Mouse (Mus musculus) embryonic facial prominence, embryonic 10.5 days (tissue): Measurements from ENCODE around the gene Tmem33. TPM values are rescaled to one million over a fixed set of nuclear protein-coding genes. Genes with fewer than 3 reads are reported as not detected.

Experiments
- DNase-seq: peaks from one replicate; pipeline ENCODE4 v3.0.0-alpha.2; 2017; ENCODE audit warnings: low spot score
- H3K27ac ChIP-seq: fragments of 300-500 bp; sonication (generic); replicated peaks from 2 replicates; pipeline ENCODE4 v1.5.1; 2016; ENCODE audit warnings: mild to moderate bottlenecking
- H3K27me3 ChIP-seq: fragments of 300-500 bp; sonication (generic); replicated peaks from 2 replicates; pipeline ENCODE4 v1.6.1; 2016; ENCODE audit warnings: low read depth, mild to moderate bottlenecking; ENCODE audit not compliant: poor library complexity, severe bottlenecking
- H3K36me3 ChIP-seq: fragments of 300-500 bp; sonication (generic); replicated peaks from 2 replicates; pipeline ENCODE4 v1.6.1; 2016; ENCODE audit warnings: mild to moderate bottlenecking, moderate library complexity
- H3K4me1 ChIP-seq: fragments of 300-500 bp; sonication (generic); 2 replicates; pipeline ENCODE4 v1.6.1; 2016
- H3K4me3 ChIP-seq: fragments of 300-500 bp; sonication (generic); 2 replicates; pipeline ENCODE4 v1.5.1; 2016; ENCODE audit warnings: mild to moderate bottlenecking, moderate library complexity
- H3K9me3 ChIP-seq: fragments of 300-500 bp; sonication (generic); 2 replicates; pipeline ENCODE4 v1.6.1; 2016; ENCODE audit warnings: mild to moderate bottlenecking
- WGBS: fragments of 180-500 bp; shearing (Covaris S2); methylation state at CpG from one replicate; pipeline ENCODE4 v1.1.7; 2016; 5-methylcytosine and 5-hydroxymethylcytosine counted together
- polyA plus RNA-seq: library from polyadenylated mRNA; unstranded; fragments of >200 nt; fragmentation: Nextera tagmentation; extraction: Ambion mirVana; gene quantifications from 2 replicates; pipeline ENCODE4 v1.2.1, GENCODE M21; 2016

Gene Tmem33
- polyA plus RNA-seq, 1 experiment from 2014 or later = 106 TPM

DNA sequence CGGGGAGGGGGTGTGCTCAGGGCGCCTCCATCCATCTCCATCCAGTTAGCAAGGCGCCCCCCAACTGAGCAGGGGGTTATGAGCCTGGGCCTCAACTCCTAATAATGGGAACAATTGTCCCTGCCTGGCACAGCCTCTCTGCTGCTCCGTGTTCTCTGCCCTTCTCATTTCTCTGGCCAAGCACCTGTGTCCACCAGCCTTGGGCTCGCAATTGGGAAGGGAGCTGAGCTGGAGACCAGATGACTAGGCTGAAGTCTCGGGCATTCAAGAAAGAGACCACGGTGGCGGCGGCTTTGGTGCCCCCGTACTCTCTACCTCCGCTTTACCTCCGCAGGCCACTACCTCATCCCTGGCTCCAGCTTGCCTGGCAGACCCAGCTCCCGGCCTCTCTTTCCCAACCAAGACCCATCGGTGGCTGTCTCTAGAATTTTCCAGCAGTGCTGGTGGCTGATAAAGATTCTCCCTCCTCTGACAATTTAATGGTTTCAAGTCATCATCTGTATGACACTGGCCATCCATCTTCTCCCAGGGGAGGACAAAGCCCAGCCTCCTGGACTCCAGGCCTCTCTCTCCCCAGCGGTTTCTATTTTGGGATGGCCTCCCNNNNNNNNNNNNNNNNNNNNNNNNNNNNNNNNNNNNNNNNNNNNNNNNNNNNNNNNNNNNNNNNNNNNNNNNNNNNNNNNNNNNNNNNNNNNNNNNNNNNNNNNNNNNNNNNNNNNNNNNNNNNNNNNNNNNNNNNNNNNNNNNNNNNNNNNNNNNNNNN lies 32.5 kb upstream of the Tmem33 start:
- peak overlapping the region; percentile 16; the same call in 1 of the 2 replicates for H3K4me3 ChIP-seq
- H3K9me3 ChIP-seq = peaks cover 9% of the 10 kb centered on the region; the same call in 1 of the 2 replicates
- no peaks in the 10 kb centered on the region for H3K36me3 ChIP-seq
- H3K27me3 ChIP-seq = peaks cover 100% of the 10 kb centered on the region
- peaks cover 41% of the 10 kb centered on the region for H3K4me1 ChIP-seq
- peak; percentile 46 for DNase-seq
- H3K27ac ChIP-seq = no peak overlapping the region
- 1% methylated on average over 15 of the region's 15 CpGs for WGBS

GRCm38 (mm10) chr5:67234682-67235081 lies 25.7 kb upstream of the Tmem33 start:
- WGBS = 36% methylated on average over 4 of the region's 4 CpGs
- peaks cover 18% of the 10 kb centered on the region for H3K4me1 ChIP-seq

GRCm38 (mm10) chr5:67235462-67235861 lies 24.9 kb upstream of the Tmem33 start:
- WGBS = 62% methylated on average over 3 of the region's 3 CpGs
- Histone ChIP-seq H3K9me3 (no peaks in the 10 kb centered on the region), H3K4me1 (peaks cover 11% of the 10 kb centered on the region), H3K4me3 (no peak overlapping the region), H3K27me3 (peaks cover 74% of the 10 kb centered on the region), H3K36me3 (no peaks in the 10 kb centered on the region), H3K27ac (no peak overlapping the region)
- DNase-seq = no peak

More at GRCm38 (mm10) chr5:67234682-67235081, 25.7 kb upstream of the Tmem33 start:
- Histone ChIP-seq H3K4me3 (no peak overlapping the region), H3K36me3 (no peaks in the 10 kb centered on the region), H3K27ac (no peak overlapping the region), H3K9me3 (no peaks in the 10 kb centered on the region), H3K27me3 (peaks cover 74% of the 10 kb centered on the region)
- no peak for DNase-seq

- Histone ChIP-seq H3K27me3 (peaks cover 63% of the 10 kb centered on the region), H3K36me3 (no peaks in the 10 kb centered on the region), H3K9me3 (no peaks in the 10 kb centered on the region), H3K4me3 (no peak overlapping the region), H3K4me1 (0 out of 2 replicates have a peak, but pooled peaks cover 3% of the 10 kb centered on the region), H3K27ac (no peak overlapping the region)
- no peak for DNase-seq
- WGBS = 93% methylated on average over 3 of the region's 3 CpGs
These were observed 23.8 kb upstream of the Tmem33 start for GRCm38 (mm10) chr5:67236601-67237000.

DNA sequence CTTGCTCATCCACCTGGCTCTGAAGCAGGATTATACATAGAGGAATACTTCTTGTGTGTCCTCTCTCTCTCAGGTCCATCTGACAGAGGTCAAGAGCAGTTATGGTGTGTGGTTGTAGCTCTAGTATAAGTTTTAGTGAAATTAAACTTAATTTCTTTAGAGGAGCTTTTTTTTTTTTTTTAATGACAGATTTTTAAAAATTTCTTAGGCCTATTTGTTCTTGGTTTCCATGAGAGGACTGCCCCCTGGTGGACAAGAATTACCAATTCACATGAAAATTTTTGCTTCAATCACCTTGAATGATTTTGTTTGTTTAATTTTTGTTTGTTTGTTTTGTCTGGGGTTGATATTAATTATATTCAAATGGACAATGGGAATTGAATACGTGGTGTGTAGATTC lies 22.1 kb upstream of the Tmem33 start:
- H3K36me3 ChIP-seq = no peaks in the 10 kb centered on the region
- no peak for DNase-seq
- no peak overlapping the region for H3K4me3 ChIP-seq
- H3K4me1 ChIP-seq = 0 out of 2 replicates have a peak, but pooled peaks cover 3% of the 10 kb centered on the region
- no peak overlapping the region for H3K27ac ChIP-seq
- peaks cover 46% of the 10 kb centered on the region for H3K27me3 ChIP-seq
- 5% methylated on average over 1 of the region's 1 CpGs for WGBS
- H3K9me3 ChIP-seq = no peaks in the 10 kb centered on the region

- no peak overlapping the region for H3K4me3 ChIP-seq
- H3K9me3 ChIP-seq = no peaks in the 10 kb centered on the region
- no peaks in the 10 kb centered on the region for H3K4me1 ChIP-seq
- no peaks in the 10 kb centered on the region for H3K36me3 ChIP-seq
- H3K27me3 ChIP-seq = peaks cover 18% of the 10 kb centered on the region
- WGBS = 55% methylated on average over 6 of the region's 6 CpGs
- H3K27ac ChIP-seq = no peak overlapping the region
- DNase-seq = no peak
These were observed 18.7 kb upstream of the Tmem33 start for GRCm38 (mm10) chr5:67241713-67242112.

GRCm38 (mm10) chr5:67243231-67243630 lies 17.1 kb upstream of the Tmem33 start:
- DNase-seq = no peak
- 92% methylated on average over 5 of the region's 5 CpGs for WGBS

DNA sequence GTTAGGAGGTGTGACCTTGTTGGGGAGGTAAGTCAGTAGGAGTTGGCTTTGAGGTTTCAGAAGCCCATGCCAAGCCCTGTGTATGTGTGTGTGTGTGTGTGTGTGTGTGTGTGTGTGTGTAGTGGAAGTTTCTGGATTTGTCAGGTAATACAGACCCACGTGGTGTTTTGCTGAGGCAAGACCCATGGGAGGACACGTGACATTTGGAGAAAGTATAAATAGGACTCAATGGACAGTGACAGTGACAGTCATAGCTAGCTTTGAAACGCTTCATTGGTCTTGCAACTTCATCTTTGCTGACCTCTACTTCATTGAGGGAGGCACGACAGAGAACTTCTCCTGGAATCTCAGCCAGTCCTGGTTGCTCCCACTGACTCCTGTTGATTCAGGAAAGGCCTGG lies 8.1 kb upstream of the Tmem33 start:
- H3K9me3 ChIP-seq = no peaks in the 10 kb centered on the region
- H3K27me3 ChIP-seq = no peaks in the 10 kb centered on the region; the same call in 1 of the 2 replicates
- H3K27ac ChIP-seq = no peak overlapping the region
- WGBS = 76% methylated on average over 4 of the region's 4 CpGs
- no peak overlapping the region for H3K4me3 ChIP-seq
- no peak for DNase-seq
- H3K4me1 ChIP-seq = no peaks in the 10 kb centered on the region
- H3K36me3 ChIP-seq = no peaks in the 10 kb centered on the region

More at GRCm38 (mm10) chr5:67243231-67243630, 17.1 kb upstream of the Tmem33 start:
- H3K4me1 ChIP-seq = no peaks in the 10 kb centered on the region
- H3K9me3 ChIP-seq = no peaks in the 10 kb centered on the region
- H3K27ac ChIP-seq = no peak overlapping the region
- peaks cover 14% of the 10 kb centered on the region for H3K27me3 ChIP-seq
- no peak overlapping the region for H3K4me3 ChIP-seq
- no peaks in the 10 kb centered on the region for H3K36me3 ChIP-seq

GRCm38 (mm10) chr5:67255664-67256063 lies 4.7 kb upstream of the Tmem33 start:
- Histone ChIP-seq H3K27me3 (no peaks in the 10 kb centered on the region), H3K27ac (no peak overlapping the region), H3K4me3 (no peak overlapping the region), H3K4me1 (peaks cover 6% of the 10 kb centered on the region), H3K36me3 (no peaks in the 10 kb centered on the region), H3K9me3 (no peaks in the 10 kb centered on the region)
- 73% methylated on average over 8 of the region's 8 CpGs for WGBS
- no peak for DNase-seq

GRCm38 (mm10) chr5:67258473-67258872 lies 1.9 kb upstream of the Tmem33 start:
- peaks cover 16% of the 10 kb centered on the region for H3K36me3 ChIP-seq
- peaks cover 14% of the 10 kb centered on the region for H3K4me1 ChIP-seq
- no peak for DNase-seq
- no peaks in the 10 kb centered on the region for H3K27me3 ChIP-seq
- no peaks in the 10 kb centered on the region for H3K9me3 ChIP-seq
- H3K4me3 ChIP-seq = no peak overlapping the region
- no peak overlapping the region for H3K27ac ChIP-seq
- 87% methylated on average over 9 of the region's 9 CpGs for WGBS

GRCm38 (mm10) chr5:67260159-67260530 lies 220 bp upstream of the Tmem33 start:
- peaks cover 14% of the 10 kb centered on the region for H3K4me1 ChIP-seq
- under 1% methylated on average over 9 of the region's 9 CpGs for WGBS
- H3K27ac ChIP-seq = peak overlapping the region; percentile 96
- DNase-seq = no peak
- H3K27me3 ChIP-seq = no peaks in the 10 kb centered on the region
- H3K36me3 ChIP-seq = peaks cover 33% of the 10 kb centered on the region
- H3K9me3 ChIP-seq = no peaks in the 10 kb centered on the region
- peak overlapping the region; percentile 89 for H3K4me3 ChIP-seq

DNA sequence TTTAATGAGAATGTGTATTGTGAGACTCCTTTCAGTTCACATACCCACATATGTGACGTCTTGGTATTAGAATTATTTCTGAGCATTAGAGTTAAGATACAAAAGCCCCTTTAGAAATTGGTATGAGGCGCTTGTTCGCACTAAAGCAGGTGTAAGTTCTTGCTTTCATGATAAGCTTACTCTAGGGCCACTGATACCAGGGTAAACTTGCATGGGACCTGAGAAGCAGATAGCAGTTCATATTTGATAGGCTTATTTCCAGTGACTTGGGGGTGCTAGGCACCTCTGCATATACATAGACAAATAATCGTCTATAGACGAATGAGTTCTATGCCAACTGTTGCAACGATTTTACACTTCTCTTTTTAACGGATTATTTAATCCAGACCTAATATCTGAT lies 2.6 kb downstream of the Tmem33 start:
- WGBS = 93% methylated on average over 7 of the region's 7 CpGs
- Histone ChIP-seq H3K9me3 (no peaks in the 10 kb centered on the region), H3K4me3 (no peak overlapping the region), H3K36me3 (peaks cover 61% of the 10 kb centered on the region), H3K4me1 (peaks cover 14% of the 10 kb centered on the region), H3K27me3 (no peaks in the 10 kb centered on the region), H3K27ac (no peak overlapping the region)
- no peak for DNase-seq

DNA sequence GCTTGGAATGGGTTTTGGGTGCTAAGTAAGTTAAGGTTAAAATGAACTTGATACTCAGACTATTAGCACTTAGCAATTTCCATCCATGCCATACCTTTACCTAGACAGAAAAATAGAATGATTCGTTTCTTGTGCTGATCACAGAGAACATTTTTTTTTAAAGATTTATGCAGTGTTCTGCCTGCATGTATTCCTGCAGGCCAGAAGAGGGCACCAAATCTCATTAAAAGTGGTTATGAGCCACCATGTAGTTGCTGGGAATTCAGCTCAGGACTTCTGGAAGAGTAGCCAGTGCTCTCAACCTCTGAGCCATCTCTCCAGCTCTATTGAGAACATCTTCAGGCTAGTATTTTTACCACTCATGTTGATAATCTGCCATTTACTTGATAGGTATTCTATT lies 5.7 kb downstream of the Tmem33 start:
- Histone ChIP-seq H3K27ac (no peak overlapping the region), H3K9me3 (no peaks in the 10 kb centered on the region), H3K27me3 (no peaks in the 10 kb centered on the region), H3K4me3 (no peak overlapping the region), H3K36me3 (peaks cover 78% of the 10 kb centered on the region), H3K4me1 (peaks cover 8% of the 10 kb centered on the region)
- WGBS = 91% methylated on average over 1 of the region's 1 CpGs
- DNase-seq = no peak
